Mouse (Mus musculus): ENCODE results near the gene Hras.

Gene Hras

DNA sequence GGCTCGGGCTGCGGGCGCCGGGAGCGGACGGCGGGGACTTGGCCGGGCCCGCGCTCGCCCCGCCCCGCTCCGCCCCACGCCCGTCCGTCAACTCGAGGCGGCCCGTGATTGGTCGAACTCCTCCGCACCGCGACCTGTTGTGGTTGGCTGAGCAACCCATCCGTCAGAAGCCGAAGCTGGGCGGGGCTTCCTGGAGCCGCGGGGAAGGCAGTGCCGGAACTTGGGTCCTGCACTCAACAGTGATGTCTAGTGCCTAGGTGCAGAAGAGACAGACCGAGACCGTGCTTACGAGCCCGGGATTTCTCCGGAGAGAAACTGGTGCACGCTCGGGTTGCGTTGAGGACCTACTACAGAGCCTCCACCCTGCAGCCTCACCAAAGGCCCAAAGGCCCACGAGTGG is at the start of gene Hras, which contains the start of gene Lrrc56:
Gene Hras (minus strand): TSS at position 58 of the 400 bp plus-strand sequence.
Gene Lrrc56 (plus strand): TSS at position 210 of the 400 bp plus-strand sequence.
- DNase-seq (ENCODE audit: low read depth, low spot score): peak; percentile 94

- DNase-seq (ENCODE audit: low read depth, low spot score): no peak
Observed at GRCm38 (mm10) chr7:141231551-141231950, 37.7 kb upstream of the Hras start.

DNA sequence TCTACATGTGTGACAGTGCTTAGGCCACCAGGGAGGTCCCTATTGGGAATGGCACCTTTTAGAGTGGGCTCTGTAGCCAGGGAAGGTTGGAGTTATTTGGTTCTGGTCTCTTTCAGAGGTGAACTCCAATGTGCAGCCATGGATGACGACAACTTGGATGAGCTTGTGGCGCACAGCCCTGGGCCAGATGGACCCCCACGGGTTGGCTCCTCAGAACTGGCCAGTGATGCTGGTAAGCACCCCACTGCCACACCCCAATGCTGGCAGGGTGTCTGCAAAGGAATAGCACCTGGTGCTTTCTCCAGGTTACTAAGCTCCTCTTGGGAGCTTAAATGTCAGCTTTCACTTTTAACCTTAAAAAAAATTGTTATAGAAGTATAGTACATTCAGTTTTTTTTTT is 37.3 kb upstream of the Hras start:
- DNase-seq (ENCODE audit: low read depth, low spot score): no peak

- no peak for DNase-seq (ENCODE audit: low read depth, low spot score)
Observed at GRCm38 (mm10) chr7:141230570-141230969, 36.8 kb upstream of the Hras start.

- DNase-seq (ENCODE audit: low read depth, low spot score): no peak
Observed at GRCm38 (mm10) chr7:141229702-141230101, 35.9 kb upstream of the Hras start.

GRCm38 (mm10) chr7:141228279-141229067 is 34.7 kb upstream of the Hras start, which contains the start of gene Phrf1:
Phrf1 (plus strand) TSS chr7:141228784.
- peak; percentile 83 for DNase-seq (ENCODE audit: low read depth, low spot score)

DNA sequence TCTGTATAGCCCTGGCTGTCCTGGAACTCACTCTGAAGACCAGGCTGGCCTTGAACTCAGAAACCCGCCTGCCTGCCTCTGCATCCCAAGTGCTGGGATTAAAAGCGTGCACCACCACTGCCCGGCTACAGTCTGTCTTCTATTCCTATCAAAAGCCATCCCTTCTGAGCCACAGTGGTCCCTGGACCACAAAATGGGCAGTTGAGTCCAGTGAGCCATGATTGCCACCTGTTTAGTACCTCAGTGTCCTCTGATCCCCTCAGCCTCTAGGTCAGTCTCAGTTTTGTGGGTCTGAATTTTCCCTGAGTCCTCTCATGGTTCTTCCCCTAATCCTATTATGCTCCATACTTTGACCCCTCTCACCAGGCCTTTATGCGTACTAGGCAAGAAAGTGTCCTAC is 34.0 kb upstream of the Hras start:
- no peak for DNase-seq (ENCODE audit: low read depth, low spot score)

DNA sequence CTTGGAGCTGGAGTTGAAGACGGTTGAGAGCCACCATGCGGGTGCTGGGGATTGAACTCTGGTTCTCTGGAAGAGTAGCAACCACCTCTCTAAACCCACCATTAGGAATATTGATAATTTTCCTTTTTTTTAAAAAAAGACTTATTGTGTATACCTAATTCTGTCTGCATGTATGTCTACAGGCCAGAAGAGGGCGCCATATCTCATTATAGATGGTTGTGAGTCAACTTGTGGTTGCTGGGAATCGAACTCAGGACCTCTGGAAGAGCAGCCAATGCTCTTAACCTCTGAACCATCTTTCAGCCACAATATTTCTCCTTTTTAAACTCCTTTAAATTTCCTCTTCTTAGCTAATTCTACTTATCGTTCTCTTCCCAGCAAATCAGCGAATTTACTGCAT is 32.7 kb upstream of the Hras start:
- no peak for DNase-seq (ENCODE audit: low read depth, low spot score)

GRCm38 (mm10) chr7:141222696-141223215 is 29.0 kb upstream of the Hras start:
- no peak for DNase-seq (ENCODE audit: low read depth, low spot score)

DNA sequence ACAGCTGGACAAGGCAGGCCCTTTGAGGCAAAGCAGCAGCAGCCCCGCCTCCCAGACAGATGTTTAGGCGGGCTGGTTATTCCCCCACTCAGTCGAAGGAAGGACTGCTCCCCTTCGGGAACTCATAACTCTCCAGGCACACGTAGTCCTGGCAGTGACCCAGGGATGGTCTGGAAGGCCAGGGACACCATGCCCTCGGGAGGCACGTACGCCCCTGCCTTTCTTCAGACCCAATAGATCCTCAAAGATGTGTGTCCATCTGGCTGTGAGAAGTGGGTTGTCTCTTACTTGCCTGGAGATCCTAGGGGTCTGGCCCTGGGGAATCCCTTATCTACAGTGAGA is 28.3 kb upstream of the Hras start:
- no peak for DNase-seq (ENCODE audit: low read depth, low spot score)

DNA sequence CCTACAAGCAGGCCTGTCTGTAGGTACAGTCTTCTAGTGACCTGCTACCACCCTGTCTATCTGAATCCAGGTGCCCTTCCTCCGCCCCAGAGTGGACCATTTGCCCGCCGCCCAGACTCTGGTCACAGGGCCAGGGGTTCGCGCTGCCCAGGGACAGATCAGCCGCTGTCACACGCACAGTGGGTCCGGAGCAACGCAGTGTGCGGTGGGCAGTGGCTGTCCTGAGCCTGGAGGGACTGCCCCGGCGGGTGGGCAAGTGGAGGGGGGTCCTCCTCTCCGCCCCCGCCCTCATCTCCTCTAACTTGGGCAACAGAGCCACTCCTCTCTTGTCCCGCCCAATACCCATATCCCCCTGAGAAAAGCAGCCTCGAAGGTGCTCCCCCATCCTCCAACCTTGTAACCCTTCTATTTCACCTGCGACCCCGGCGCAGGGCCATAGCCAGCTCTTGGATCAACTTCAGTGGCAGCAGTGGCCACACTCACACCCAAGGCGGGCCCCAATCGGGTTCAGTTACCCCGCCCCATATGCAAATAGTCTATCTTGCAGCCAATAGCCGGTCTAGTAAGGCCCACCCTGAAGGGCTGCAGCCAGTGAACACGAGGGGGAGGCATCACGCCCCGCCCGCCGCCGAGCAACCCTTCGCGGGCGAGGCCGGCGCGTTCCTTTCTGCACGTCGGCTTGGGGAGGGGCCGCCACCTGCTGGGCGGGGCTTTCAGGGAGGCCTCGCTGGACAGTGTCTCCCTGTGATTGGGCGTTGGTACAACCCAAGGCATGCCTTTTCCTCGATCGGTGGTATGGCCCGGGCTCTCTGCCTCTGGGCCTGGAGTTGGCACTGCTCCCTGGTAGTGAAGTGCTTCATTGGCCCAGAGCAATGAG is 27.7 kb upstream of the Hras start:
- peak; percentile 99 for DNase-seq (ENCODE audit: low read depth, low spot score)

DNA sequence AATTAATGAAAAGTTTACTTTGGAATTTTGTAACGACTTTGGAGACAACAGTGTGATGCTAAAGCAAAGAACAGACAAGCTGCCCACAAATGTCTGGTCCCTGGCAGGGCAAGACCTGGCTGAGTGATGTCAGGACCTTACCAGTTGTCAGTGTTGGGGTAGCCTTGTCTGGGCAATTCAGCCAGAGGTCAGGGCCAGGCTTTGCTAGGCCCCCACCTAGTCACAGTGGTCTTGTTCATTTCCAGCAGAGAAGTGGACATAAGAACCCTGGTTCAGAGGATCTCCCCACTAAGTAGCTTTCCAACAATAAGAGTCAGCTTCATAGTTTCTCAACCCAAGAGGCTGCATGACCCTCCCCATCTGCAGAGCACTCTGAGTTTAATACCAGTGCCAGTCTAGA is 26.6 kb upstream of the Hras start:
- DNase-seq (ENCODE audit: low read depth, low spot score): no peak

GRCm38 (mm10) chr7:141219558-141220099 is 25.8 kb upstream of the Hras start:
- DNase-seq (ENCODE audit: low read depth, low spot score): no peak

- DNase-seq (ENCODE audit: low read depth, low spot score): no peak
Observed at GRCm38 (mm10) chr7:141218557-141219133, 24.8 kb upstream of the Hras start.

DNA sequence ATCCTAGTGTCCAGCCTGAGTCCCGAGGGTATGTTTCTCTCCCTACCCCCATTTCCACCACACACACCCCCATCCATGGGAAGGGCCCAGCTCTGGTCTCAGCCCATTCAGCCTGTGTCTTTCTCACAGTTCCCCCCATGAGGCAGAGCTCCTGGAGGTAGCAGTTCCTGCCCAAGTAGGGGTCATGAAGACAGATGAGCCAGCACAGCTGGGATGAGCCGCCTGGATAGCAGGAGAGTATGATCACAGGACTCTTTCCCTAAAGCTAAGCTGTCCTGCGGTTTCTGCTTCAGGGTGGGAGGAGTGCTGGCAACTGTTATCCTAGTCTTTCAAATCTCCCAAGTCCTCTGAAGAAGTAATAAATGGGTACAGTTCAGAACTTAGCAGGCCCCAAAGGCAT is 24.3 kb upstream of the Hras start:
- no peak for DNase-seq (ENCODE audit: low read depth, low spot score)

GRCm38 (mm10) chr7:141217343-141218013 is 23.7 kb upstream of the Hras start:
- DNase-seq (ENCODE audit: low read depth, low spot score): no peak

- no peak for DNase-seq (ENCODE audit: low read depth, low spot score)
Observed at GRCm38 (mm10) chr7:141216894-141217293, 23.1 kb upstream of the Hras start.

DNA sequence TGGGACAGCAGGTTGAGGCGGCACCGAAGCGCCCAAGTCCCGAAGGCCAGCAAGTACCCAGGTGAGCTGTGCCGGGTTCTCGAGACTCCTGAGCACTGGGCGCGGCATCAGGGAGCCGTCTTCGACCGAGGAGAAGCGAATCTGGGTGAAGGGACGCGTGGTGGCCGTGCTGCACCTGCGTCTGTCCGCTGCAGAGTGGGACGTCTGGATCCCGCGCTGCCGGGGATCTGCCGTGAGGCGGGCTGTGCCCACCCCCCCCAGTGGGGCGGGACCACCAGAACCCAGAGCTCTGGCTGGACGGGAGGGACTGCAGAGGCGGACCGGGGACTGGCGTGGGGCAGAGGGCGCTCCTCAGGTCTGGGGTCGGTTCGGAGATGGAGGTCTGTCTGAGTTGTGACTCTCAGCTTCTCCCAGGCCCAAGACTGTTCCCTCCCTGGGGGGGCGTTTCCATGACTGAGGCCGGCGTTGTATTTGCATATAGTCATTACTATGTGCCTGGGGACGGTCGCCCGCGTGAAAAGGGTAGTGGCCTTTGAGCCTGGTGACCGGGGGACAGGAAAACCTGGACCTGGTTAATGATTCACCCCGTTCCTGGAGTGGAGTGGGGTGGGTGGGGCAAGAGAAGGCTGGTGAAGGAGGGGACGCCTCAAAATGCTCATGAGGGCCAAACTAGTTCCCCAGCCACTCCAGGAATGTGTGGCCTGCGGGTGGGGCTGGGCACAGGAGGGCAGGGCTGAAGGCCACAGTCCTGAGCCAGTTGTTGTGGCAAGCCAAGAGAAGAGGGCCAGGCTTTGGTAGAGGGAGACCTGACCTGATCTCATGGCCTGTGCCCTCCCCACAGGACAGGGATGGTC is 22.3 kb upstream of the Hras start:
- DNase-seq (ENCODE audit: low read depth, low spot score): peak; percentile 78

DNA sequence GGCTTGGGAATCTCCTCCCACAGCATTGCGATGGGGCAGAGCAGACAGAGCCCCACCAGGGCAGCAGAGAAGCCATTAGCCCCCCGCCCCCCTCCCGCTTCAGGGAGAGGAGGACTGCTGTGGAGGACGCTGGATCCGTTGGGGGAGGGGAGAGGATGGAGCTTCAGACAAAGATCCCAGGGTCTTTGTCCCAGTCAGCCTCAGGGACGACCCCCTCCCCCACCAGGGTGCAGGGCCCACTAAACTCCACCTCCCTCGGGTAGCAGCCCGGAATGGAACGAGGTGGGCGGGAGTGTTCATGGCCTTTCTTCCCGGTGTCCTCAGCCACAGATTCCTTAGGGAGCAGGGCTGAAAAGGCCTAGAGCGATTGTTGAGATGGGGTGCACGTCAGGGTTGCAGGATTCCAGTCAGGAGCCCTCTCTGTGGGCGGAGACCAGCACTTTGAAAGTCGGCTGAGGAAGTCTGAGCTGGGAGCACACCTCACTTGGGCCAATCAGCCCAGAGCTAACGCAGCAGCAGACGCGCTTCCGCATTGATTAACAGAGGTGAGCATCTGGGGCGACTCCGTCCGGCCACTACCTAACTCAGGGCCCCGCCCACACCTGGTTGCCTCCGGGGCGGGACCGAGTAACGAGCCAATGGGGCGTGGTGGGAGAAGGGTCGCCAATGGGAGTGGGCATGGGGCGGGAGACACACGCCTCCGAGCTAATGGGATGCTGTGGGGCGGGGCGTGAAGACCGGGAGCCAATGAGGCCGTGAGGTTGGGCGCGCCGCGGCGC is 21.5 kb upstream of the Hras start, which contains the start of gene Rassf7:
Gene Rassf7 (plus strand): TSS at position 760 of the 779 bp plus-strand sequence.
- peak; percentile 89 for DNase-seq (ENCODE audit: low read depth, low spot score)

Data from 3T3-L1 (cell line).